Mouse (Mus musculus): Measurements from ENCODE around the gene 4931429L15Rik. TPM values are rescaled to one million over a fixed set of nuclear protein-coding genes. Genes with fewer than 3 reads are reported as not detected.
A peak's percentile ranks its signal among the peaks of the same experiment; 100 is the strongest.
"Not testable (repeated sequence)": the region's sequence is repeated elsewhere in the genome, so short reads cannot be mapped to it uniquely, and the experiment has no call there.

4931429L15Rik gene
- total RNA-seq (2014; rRNA removed) = not detected in 2 replicates
- not detected in 2 replicates for polyA plus RNA-seq (2012; rRNA removed)

DNA sequence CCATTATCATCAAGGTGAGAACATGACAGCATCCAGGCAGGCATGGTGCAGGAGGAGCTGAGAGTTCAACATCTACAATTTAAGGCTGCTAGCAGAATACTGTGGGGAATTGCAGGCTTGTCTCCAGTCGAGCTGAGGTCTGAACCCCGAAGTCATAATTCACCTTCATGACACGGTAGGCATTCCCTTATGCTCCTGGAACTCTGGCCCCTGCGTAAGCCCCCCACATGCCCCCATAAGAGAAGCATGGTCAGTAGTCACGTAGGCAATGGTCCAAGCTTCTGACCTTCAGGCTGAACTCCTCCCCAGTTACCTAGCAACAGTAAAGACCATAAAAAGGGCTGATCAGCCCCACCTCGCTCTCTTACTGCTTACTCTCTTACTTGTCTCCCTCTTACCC is at the start of gene 4931429L15Rik:
Gene 4931429L15Rik (minus strand): TSS at position 101 of the 400 bp plus-strand sequence.
- H3K27ac ChIP-seq (replicated peaks; ENCODE audit: insufficient read depth, low read depth, low read length); H3K9ac ChIP-seq (ENCODE audit: low read depth, low read length); DNase-seq (ENCODE audit: extremely low read depth, low read depth, low spot score); H3K27me3 ChIP-seq (ENCODE audit: control insufficient read depth, insufficient read depth, low read length); H3K36me3 ChIP-seq (ENCODE audit: control insufficient read depth, insufficient read depth, low read length); H3K4me3 ChIP-seq (ENCODE audit: insufficient read depth, low read depth, low read length); H3K79me2 ChIP-seq (ENCODE audit: control insufficient read depth, insufficient read depth, low read length); H3K4me1 ChIP-seq (ENCODE audit: control insufficient read depth, insufficient read depth, low read length): not testable (repeated sequence)
- WGBS = 89% methylated on average over 6 of the region's 6 CpGs

DNA sequence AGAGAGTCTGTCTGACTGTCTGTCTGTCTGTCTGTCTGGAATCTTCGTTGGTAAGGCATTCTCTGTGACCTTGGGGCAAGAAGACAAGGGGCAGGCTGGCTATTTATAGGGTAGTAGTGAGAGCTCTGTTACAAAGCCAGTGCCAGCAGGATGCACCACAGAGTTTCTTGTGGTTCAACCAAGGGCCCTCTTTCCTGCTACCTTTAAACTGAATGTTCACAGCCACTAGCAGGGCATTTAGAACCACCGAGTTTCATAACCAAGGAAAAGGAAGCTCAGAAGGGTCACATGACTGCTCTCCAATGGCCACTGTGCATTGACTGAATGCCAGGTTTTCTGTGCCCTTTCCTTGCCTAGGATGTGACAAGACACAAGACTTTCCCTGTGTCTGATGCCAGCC is 42.7 kb upstream of the 4931429L15Rik start:
- H3K27me3 ChIP-seq (ENCODE audit: control insufficient read depth, insufficient read depth, low read length) = no peaks in the 10 kb centered on the region
- H3K9ac ChIP-seq (ENCODE audit: low read depth, low read length) = no peak overlapping the region
- H3K36me3 ChIP-seq (ENCODE audit: control insufficient read depth, insufficient read depth, low read length) = no peaks in the 10 kb centered on the region
- H3K4me3 ChIP-seq (ENCODE audit: insufficient read depth, low read depth, low read length) = no peak overlapping the region
- no peak for TF ChIP-seq CTCF (IDR thresholded peaks at IDR 0.05; ENCODE audit: low read depth, low read length)
- no peak for TF ChIP-seq POLR2A (IDR thresholded peaks at IDR 0.05; ENCODE audit: extremely low read depth, insufficient read depth, low read length)
- whole genome bisulfite sequencing = 38% methylated on average over 2 of the region's 2 CpGs
- no peaks in the 10 kb centered on the region for H3K79me2 ChIP-seq (ENCODE audit: control insufficient read depth, insufficient read depth, low read length)
- no peaks in the 10 kb centered on the region for H3K4me1 ChIP-seq (ENCODE audit: control insufficient read depth, insufficient read depth, low read length)
- no peak for DNase-seq (ENCODE audit: extremely low read depth, low read depth, low spot score)
- no peak overlapping the region for H3K27ac ChIP-seq (replicated peaks; ENCODE audit: insufficient read depth, low read depth, low read length)

GRCm38 (mm10) chr9:46361461-46362111 is 41.8 kb upstream of the 4931429L15Rik start:
- H3K4me1 ChIP-seq (ENCODE audit: control insufficient read depth, insufficient read depth, low read length) = no peaks in the 10 kb centered on the region
- H3K9ac ChIP-seq (ENCODE audit: low read depth, low read length) = no peak overlapping the region
- no peak overlapping the region for H3K27ac ChIP-seq (replicated peaks; ENCODE audit: insufficient read depth, low read depth, low read length)
- TF ChIP-seq POLR2A (IDR thresholded peaks at IDR 0.05; ENCODE audit: extremely low read depth, insufficient read depth, low read length) (no peak), CTCF (IDR thresholded peaks at IDR 0.05; ENCODE audit: low read depth, low read length) (no peak)
- no peaks in the 10 kb centered on the region for H3K79me2 ChIP-seq (ENCODE audit: control insufficient read depth, insufficient read depth, low read length)
- DNase-seq (ENCODE audit: extremely low read depth, low read depth, low spot score) = no peak
- no peak overlapping the region for H3K4me3 ChIP-seq (ENCODE audit: insufficient read depth, low read depth, low read length)
- WGBS = 78% methylated on average over 11 of the region's 11 CpGs
- no peaks in the 10 kb centered on the region for H3K27me3 ChIP-seq (ENCODE audit: control insufficient read depth, insufficient read depth, low read length)
- no peaks in the 10 kb centered on the region for H3K36me3 ChIP-seq (ENCODE audit: control insufficient read depth, insufficient read depth, low read length)

DNA sequence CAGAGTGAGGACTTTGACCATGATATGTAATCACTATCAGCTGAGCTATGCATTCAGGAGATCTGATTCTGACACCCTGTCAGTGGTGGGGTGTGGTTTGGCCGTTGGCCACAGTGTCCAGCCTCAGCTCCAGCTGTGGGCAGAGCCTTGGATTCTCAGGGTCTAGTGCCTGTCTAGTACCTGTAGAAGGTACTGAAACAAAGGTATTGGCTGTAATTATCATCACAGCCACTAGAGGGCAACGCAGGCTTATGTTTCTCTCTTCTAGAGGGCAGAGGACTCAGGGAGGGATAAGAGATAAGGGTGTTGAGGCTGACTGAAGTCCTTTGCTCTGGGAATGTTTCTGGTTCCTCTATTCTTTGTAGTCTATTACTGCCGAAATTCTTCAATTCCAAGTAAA is 34.2 kb upstream of the 4931429L15Rik start:
- no peaks in the 10 kb centered on the region for H3K4me1 ChIP-seq (ENCODE audit: control insufficient read depth, insufficient read depth, low read length)
- TF ChIP-seq POLR2A (IDR thresholded peaks at IDR 0.05; ENCODE audit: extremely low read depth, insufficient read depth, low read length) (no peak), CTCF (IDR thresholded peaks at IDR 0.05; ENCODE audit: low read depth, low read length) (peak; percentile 43)
- H3K9ac ChIP-seq (ENCODE audit: low read depth, low read length) = no peak overlapping the region
- WGBS = 2% methylated on average over 3 of the region's 3 CpGs
- no peaks in the 10 kb centered on the region for H3K79me2 ChIP-seq (ENCODE audit: control insufficient read depth, insufficient read depth, low read length)
- no peaks in the 10 kb centered on the region for H3K36me3 ChIP-seq (ENCODE audit: control insufficient read depth, insufficient read depth, low read length)
- DNase-seq (ENCODE audit: extremely low read depth, low read depth, low spot score) = peak; percentile 39
- H3K27me3 ChIP-seq (ENCODE audit: control insufficient read depth, insufficient read depth, low read length) = peaks cover 7% of the 10 kb centered on the region; the same call in 1 of the 2 replicates
- H3K4me3 ChIP-seq (ENCODE audit: insufficient read depth, low read depth, low read length) = no peak overlapping the region
- H3K27ac ChIP-seq (replicated peaks; ENCODE audit: insufficient read depth, low read depth, low read length) = no peak overlapping the region

GRCm38 (mm10) chr9:46353330-46353724 is 33.5 kb upstream of the 4931429L15Rik start:
- no peak overlapping the region for H3K9ac ChIP-seq (ENCODE audit: low read depth, low read length)
- WGBS = 42% methylated on average over 5 of the region's 5 CpGs

DNA sequence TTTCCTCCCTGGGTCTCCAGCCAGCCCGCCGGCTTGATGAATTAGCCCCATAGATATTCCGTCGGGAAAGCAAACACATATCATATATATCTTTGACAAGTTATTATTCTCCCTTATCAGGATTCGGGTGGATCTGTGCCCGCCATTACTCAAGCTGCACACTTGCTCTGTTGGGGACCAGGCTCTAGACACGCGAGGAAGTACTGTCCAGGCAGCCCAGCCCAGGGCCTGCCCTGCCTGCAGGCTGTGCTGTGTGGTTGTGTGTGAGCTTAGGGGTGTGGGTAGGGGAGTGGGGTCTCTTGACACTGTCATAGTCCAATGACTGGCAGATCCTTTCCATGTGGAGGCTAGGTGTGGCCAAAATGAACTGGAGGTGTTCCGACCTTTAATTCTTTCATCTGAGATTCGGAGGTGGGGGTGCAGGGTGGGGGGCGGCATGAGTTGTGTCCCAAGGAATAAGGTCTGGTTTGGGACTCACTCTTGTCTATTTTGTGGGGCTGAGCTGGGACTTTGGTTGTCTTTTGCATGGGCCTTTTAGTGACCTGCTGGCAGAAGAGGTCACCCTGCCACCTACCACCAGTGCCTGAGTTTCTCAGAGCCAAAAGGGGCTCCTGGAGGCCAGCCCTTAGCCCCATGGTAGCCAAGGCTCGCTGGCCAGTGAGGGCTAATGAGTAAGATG is 33.0 kb upstream of the 4931429L15Rik start:
- DNase-seq (ENCODE audit: extremely low read depth, low read depth, low spot score) = no peak
- TF ChIP-seq POLR2A (IDR thresholded peaks at IDR 0.05; ENCODE audit: extremely low read depth, insufficient read depth, low read length) (no peak), CTCF (IDR thresholded peaks at IDR 0.05; ENCODE audit: low read depth, low read length) (no peak)
- 51% methylated on average over 12 of the region's 12 CpGs for WGBS

More at GRCm38 (mm10) chr9:46353330-46353724, 33.5 kb upstream of the 4931429L15Rik start:
- Histone ChIP-seq H3K27ac (replicated peaks; ENCODE audit: insufficient read depth, low read depth, low read length) (no peak overlapping the region), H3K27me3 (ENCODE audit: control insufficient read depth, insufficient read depth, low read length) (peaks cover 7% of the 10 kb centered on the region; the same call in 1 of the 2 replicates), H3K4me3 (ENCODE audit: insufficient read depth, low read depth, low read length) (no peak overlapping the region), H3K4me1 (ENCODE audit: control insufficient read depth, insufficient read depth, low read length) (no peaks in the 10 kb centered on the region), H3K36me3 (ENCODE audit: control insufficient read depth, insufficient read depth, low read length) (no peaks in the 10 kb centered on the region), H3K79me2 (ENCODE audit: control insufficient read depth, insufficient read depth, low read length) (no peaks in the 10 kb centered on the region)
- no peak for DNase-seq (ENCODE audit: extremely low read depth, low read depth, low spot score)
- TF ChIP-seq POLR2A (IDR thresholded peaks at IDR 0.05; ENCODE audit: extremely low read depth, insufficient read depth, low read length) (no peak), CTCF (IDR thresholded peaks at IDR 0.05; ENCODE audit: low read depth, low read length) (no peak)

More for the DNA sequence above, 33.0 kb upstream of the 4931429L15Rik start:
- H3K27ac ChIP-seq (replicated peaks; ENCODE audit: insufficient read depth, low read depth, low read length) = no peak overlapping the region
- no peaks in the 10 kb centered on the region for H3K36me3 ChIP-seq (ENCODE audit: control insufficient read depth, insufficient read depth, low read length)
- H3K9ac ChIP-seq (ENCODE audit: low read depth, low read length) = no peak overlapping the region
- H3K4me3 ChIP-seq (ENCODE audit: insufficient read depth, low read depth, low read length) = no peak overlapping the region
- no peaks in the 10 kb centered on the region for H3K4me1 ChIP-seq (ENCODE audit: control insufficient read depth, insufficient read depth, low read length)
- peaks cover 7% of the 10 kb centered on the region; the same call in 1 of the 2 replicates for H3K27me3 ChIP-seq (ENCODE audit: control insufficient read depth, insufficient read depth, low read length)
- no peaks in the 10 kb centered on the region for H3K79me2 ChIP-seq (ENCODE audit: control insufficient read depth, insufficient read depth, low read length)

Data from liver, adult 2 months (tissue).